Mouse (Mus musculus) kidney, adult 8-10 months (tissue): ENCODE data around the gene Slx1b.
A peak's percentile ranks its signal among the peaks of the same experiment; 100 is the strongest.
"Not testable (repeated sequence)": the region's sequence is repeated elsewhere in the genome, so short reads cannot be mapped to it uniquely, and the experiment has no call there.

Experiments
- DNase-seq, 2 experiments: peaks; one replicate each; pipeline ENCODE4 v3.0.0; 2022

The Slx1b gene

GRCm38 (mm10) chr7:126695631-126696207 lies at the start of gene Slx1b:
Gene Slx1b (minus strand): TSS chr7:126695784.
- DNase-seq, result peak; percentile 95 to 96

GRCm38 (mm10) chr7:126741964-126742482 lies 46.4 kb upstream of the Slx1b start:
- DNase-seq, result no peak

- no peak for DNase-seq
Observed at GRCm38 (mm10) chr7:126741452-126741851, 45.9 kb upstream of the Slx1b start.

GRCm38 (mm10) chr7:126740977-126741376 lies 45.4 kb upstream of the Slx1b start:
- DNase-seq, result no peak

GRCm38 (mm10) chr7:126740132-126740735 lies 44.6 kb upstream of the Slx1b start:
- no peak for DNase-seq

GRCm38 (mm10) chr7:126739551-126739950 lies 44.0 kb upstream of the Slx1b start:
- DNase-seq, result no peak

- DNase-seq, result no peak
Observed at GRCm38 (mm10) chr7:126736122-126736521, 40.5 kb upstream of the Slx1b start.

GRCm38 (mm10) chr7:126730256-126730789 lies 34.7 kb upstream of the Slx1b start:
- not testable (repeated sequence) for DNase-seq

GRCm38 (mm10) chr7:126725667-126726066 lies 30.1 kb upstream of the Slx1b start:
- no peak for DNase-seq

GRCm38 (mm10) chr7:126725077-126725476 lies 29.5 kb upstream of the Slx1b start:
- no peak for DNase-seq

GRCm38 (mm10) chr7:126721635-126722034 lies 26.1 kb upstream of the Slx1b start:
- DNase-seq, result no peak

GRCm38 (mm10) chr7:126718787-126719337 lies 23.3 kb upstream of the Slx1b start:
- no peak for DNase-seq

GRCm38 (mm10) chr7:126717566-126717965 lies 22.0 kb upstream of the Slx1b start:
- no peak for DNase-seq

- DNase-seq, result no peak
Observed at GRCm38 (mm10) chr7:126715679-126716078, 20.1 kb upstream of the Slx1b start.

GRCm38 (mm10) chr7:126711910-126712309 lies 16.3 kb upstream of the Slx1b start:
- DNase-seq, result no peak

- DNase-seq, result no peak
Observed at GRCm38 (mm10) chr7:126710266-126710665, 14.7 kb upstream of the Slx1b start.

GRCm38 (mm10) chr7:126708175-126708952 lies 12.8 kb upstream of the Slx1b start:
- DNase-seq, result no peak

GRCm38 (mm10) chr7:126707442-126708174 lies 12.0 kb upstream of the Slx1b start, which contains the start of gene Coro1a:
Gene Coro1a (minus strand): TSS chr7:126707787.
- DNase-seq, result no peak

- DNase-seq, result no peak
Observed at GRCm38 (mm10) chr7:126704121-126704980, 8.8 kb upstream of the Slx1b start.

- no peak for DNase-seq
Observed at GRCm38 (mm10) chr7:126703757-126704077, 8.1 kb upstream of the Slx1b start.
